Mouse (Mus musculus): ENCODE data around the gene Hspa4l.

DNA sequence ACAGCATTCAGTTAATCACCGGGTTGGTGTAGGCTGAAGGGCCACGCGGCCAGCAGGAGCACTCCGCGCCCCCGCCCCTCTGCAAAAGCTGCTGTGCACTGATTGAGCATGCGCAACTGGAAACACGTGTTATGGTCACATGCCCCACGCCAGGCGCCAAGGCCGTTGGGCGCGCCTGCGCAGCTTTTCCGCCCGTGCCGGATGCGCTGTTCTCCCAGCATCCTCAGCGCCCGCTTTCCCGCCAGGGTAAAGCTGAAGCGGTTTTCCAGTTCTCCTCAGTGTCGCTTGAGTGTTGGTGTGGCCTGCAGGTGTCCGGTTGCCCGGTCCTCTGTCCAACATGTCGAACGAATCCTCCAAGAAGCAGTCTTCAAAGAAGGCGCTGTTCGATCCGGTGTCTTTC is 35.6 kb upstream of the Hspa4l start, which contains the start of gene Slc25a31:
- TF ChIP-seq EP300 (IDR thresholded peaks at IDR 0.05) (no peak), CTCF (IDR thresholded peaks at IDR 0.05) (no peak)

Data from lung, postnatal 0 days (tissue).